Mouse (Mus musculus): ENCODE measurements around the gene Nalcn. TPM values are rescaled to one million over a fixed set of nuclear protein-coding genes. Genes with fewer than 3 reads are reported as not detected.
A peak's percentile ranks its signal among the peaks of the same experiment; 100 is the strongest.

Gene Nalcn
- polyA plus RNA-seq, 1 experiment from 2014 or later = 2.3 TPM

DNA sequence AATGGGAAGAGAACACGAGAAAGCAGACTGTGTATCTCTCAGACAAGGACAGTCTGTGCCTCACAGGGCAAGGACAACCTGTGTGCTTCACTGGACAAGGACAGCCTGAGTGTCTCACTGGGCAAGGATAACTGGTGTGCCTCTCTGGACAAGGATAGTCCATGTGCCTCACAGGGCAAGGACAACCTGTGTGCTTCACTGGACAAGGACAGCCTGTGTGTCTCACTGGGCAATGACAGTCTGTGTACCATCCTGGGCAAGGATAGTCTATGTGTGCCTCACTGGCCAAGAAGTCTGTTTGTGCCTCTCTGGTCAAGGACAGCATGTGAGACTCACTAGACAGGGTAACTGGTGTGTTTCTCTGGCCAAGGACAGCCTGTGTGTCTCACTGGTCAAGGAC, 180.9 kb downstream of the Nalcn start:
- H3K4me2 ChIP-seq (ENCODE audit: low read depth) = no peak overlapping the region
- H3K27ac ChIP-seq (ENCODE audit: low read depth, low read length) = no peak overlapping the region
- DNase-seq (ENCODE audit: low spot score) (no peak), ATAC-seq (ENCODE audit: insufficient read depth, low FRiP score, low TSS enrichment) (no peak)
- H3K4me1 ChIP-seq (ENCODE audit: control insufficient read depth, insufficient read depth, low read length) = no peaks in the 10 kb centered on the region
- WGBS = 87% methylated on average over 1 of the region's 1 CpGs
- no peak overlapping the region for H3K4me3 ChIP-seq (ENCODE audit: low read depth, low read length)
- no peaks in the 10 kb centered on the region for H3K27me3 ChIP-seq (ENCODE audit: control insufficient read depth, insufficient read depth, low read length)
- H3K9ac ChIP-seq (ENCODE audit: low read length) = no peak overlapping the region
- no peaks in the 10 kb centered on the region for H3K36me3 ChIP-seq (ENCODE audit: control insufficient read depth, insufficient read depth, low read length)
- H3K9me3 ChIP-seq (ENCODE audit: control insufficient read depth, low read length) = no peaks in the 10 kb centered on the region

DNA sequence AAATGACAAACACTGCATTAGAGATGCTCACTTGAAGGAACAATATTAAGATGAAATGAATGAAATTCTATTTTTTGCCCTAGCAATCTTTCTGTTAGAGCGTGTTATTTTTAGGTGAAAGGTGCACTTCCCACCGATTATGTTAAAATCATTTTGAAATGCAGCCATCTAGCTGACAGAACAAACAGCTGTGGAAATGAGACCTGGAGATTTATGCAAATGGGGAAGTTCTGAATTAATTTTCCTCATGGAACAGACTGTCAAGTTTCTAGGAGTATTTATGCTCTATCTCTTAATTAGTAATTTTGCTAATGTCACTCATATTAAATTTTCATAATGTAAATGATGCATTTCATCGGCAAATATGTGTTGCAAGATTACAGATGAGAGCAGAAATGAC, 191.4 kb downstream of the Nalcn start:
- no peak overlapping the region for H3K4me3 ChIP-seq (ENCODE audit: low read depth, low read length)
- H3K9me3 ChIP-seq (ENCODE audit: control insufficient read depth, low read length) = no peaks in the 10 kb centered on the region
- WGBS = 87% methylated on average over 3 of the region's 3 CpGs
- no peaks in the 10 kb centered on the region for H3K27me3 ChIP-seq (ENCODE audit: control insufficient read depth, insufficient read depth, low read length)
- H3K4me1 ChIP-seq (ENCODE audit: control insufficient read depth, insufficient read depth, low read length) = no peaks in the 10 kb centered on the region
- no peak overlapping the region for H3K4me2 ChIP-seq (ENCODE audit: low read depth)
- no peak overlapping the region for H3K9ac ChIP-seq (ENCODE audit: low read length)
- no peak for DNase-seq (ENCODE audit: low spot score)
- no peak for ATAC-seq (ENCODE audit: insufficient read depth, low FRiP score, low TSS enrichment)
- H3K27ac ChIP-seq (ENCODE audit: low read depth, low read length) = no peak overlapping the region
- H3K36me3 ChIP-seq (ENCODE audit: control insufficient read depth, insufficient read depth, low read length) = no peaks in the 10 kb centered on the region

GRCm38 (mm10) chr14:123376167-123376855, 250.6 kb downstream of the Nalcn start:
- no peak overlapping the region for H3K9ac ChIP-seq (ENCODE audit: low read length)
- H3K27ac ChIP-seq (ENCODE audit: low read depth, low read length) = no peak overlapping the region
- H3K4me3 ChIP-seq (ENCODE audit: low read depth, low read length) = no peak overlapping the region
- no peak for DNase-seq (ENCODE audit: low spot score)
- no peaks in the 10 kb centered on the region for H3K9me3 ChIP-seq (ENCODE audit: control insufficient read depth, low read length)
- H3K36me3 ChIP-seq (ENCODE audit: control insufficient read depth, insufficient read depth, low read length) = no peaks in the 10 kb centered on the region
- no peaks in the 10 kb centered on the region for H3K27me3 ChIP-seq (ENCODE audit: control insufficient read depth, insufficient read depth, low read length)
- H3K4me1 ChIP-seq (ENCODE audit: control insufficient read depth, insufficient read depth, low read length) = no peaks in the 10 kb centered on the region
- 78% methylated on average over 7 of the region's 7 CpGs for WGBS
- ATAC-seq (ENCODE audit: insufficient read depth, low FRiP score, low TSS enrichment) = no peak
- H3K4me2 ChIP-seq (ENCODE audit: low read depth) = no peak overlapping the region

DNA sequence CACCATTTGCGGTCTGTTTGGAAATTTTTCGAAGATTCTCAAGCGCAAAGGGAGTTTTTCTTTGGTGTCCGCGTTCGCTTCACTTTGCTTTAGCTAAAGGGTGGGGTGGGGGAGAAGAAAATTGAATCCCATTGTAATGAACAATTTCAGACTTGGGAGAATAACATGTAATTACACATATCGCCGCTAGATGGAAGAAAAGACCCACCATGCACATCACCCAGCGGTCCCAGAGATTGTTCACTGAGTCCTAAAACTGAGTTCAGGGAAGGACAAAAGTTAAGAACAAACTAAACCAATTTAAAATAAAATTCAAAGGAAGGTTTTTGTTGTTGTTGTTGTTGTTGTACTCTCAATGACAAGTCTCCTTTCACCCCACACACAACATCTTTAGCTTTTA, 255.4 kb downstream of the Nalcn start:
- ATAC-seq (ENCODE audit: insufficient read depth, low FRiP score, low TSS enrichment) = peak; percentile 80
- Histone ChIP-seq H3K9ac (ENCODE audit: low read length) (no peak overlapping the region), H3K9me3 (ENCODE audit: control insufficient read depth, low read length) (no peaks in the 10 kb centered on the region), H3K4me1 (ENCODE audit: control insufficient read depth, insufficient read depth, low read length) (no peaks in the 10 kb centered on the region), H3K36me3 (ENCODE audit: control insufficient read depth, insufficient read depth, low read length) (no peaks in the 10 kb centered on the region), H3K27ac (ENCODE audit: low read depth, low read length) (no peak overlapping the region), H3K4me3 (ENCODE audit: low read depth, low read length) (no peak overlapping the region), H3K4me2 (ENCODE audit: low read depth) (no peak overlapping the region), H3K27me3 (ENCODE audit: control insufficient read depth, insufficient read depth, low read length) (no peaks in the 10 kb centered on the region)
- 16% methylated on average over 9 of the region's 9 CpGs for WGBS
- peak; percentile 40 for DNase-seq (ENCODE audit: low spot score)

DNA sequence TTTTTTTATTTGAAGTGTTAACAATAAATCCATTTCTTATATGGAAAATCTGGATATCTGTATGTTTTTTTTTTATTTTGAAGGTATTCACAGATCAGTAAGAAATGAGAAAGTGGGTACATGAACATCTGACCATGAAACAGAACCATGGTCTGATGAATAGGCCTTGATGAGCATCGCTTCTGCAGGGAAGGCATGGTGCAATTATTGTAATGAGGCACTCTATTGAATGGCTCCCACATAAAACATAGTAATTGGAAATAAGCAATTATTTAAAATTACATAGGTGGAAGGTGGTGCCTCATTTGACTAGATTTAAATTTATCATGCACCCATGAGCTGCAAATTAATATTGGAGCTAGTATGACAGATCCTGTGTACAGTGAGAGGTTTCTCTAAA, 267.3 kb downstream of the Nalcn start:
- Histone ChIP-seq H3K27ac (ENCODE audit: low read depth, low read length) (no peak overlapping the region), H3K9me3 (ENCODE audit: control insufficient read depth, low read length) (no peaks in the 10 kb centered on the region), H3K36me3 (ENCODE audit: control insufficient read depth, insufficient read depth, low read length) (no peaks in the 10 kb centered on the region), H3K4me1 (ENCODE audit: control insufficient read depth, insufficient read depth, low read length) (no peaks in the 10 kb centered on the region), H3K27me3 (ENCODE audit: control insufficient read depth, insufficient read depth, low read length) (no peaks in the 10 kb centered on the region), H3K4me3 (ENCODE audit: low read depth, low read length) (no peak overlapping the region), H3K9ac (ENCODE audit: low read length) (no peak overlapping the region), H3K4me2 (ENCODE audit: low read depth) (no peak overlapping the region)
- 100% methylated on average over 1 of the region's 1 CpGs for WGBS
- ATAC-seq (ENCODE audit: insufficient read depth, low FRiP score, low TSS enrichment) = no peak
- DNase-seq (ENCODE audit: low spot score) = no peak

DNA sequence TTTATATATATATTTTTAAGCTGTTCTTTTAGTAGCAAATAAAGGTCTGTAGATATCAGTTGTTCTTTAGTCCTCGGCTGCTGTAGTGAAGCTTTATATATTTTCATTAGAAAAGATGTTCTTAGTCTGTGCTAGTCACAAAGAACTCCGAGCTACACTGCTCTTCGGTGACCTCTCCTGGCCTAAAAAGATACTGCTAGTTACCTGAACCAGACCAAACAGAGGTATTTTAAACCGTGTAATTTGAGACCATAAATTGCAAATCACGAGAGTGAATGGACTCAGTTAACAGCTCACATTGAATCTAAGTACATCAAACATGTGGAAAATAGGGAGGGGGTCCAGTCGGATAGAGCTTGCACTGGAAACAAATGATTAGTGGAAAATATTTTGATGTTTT, 274.0 kb downstream of the Nalcn start:
- Histone ChIP-seq H3K9ac (ENCODE audit: low read length) (no peak overlapping the region), H3K4me1 (ENCODE audit: control insufficient read depth, insufficient read depth, low read length) (no peaks in the 10 kb centered on the region), H3K36me3 (ENCODE audit: control insufficient read depth, insufficient read depth, low read length) (no peaks in the 10 kb centered on the region), H3K4me2 (ENCODE audit: low read depth) (no peak overlapping the region), H3K4me3 (ENCODE audit: low read depth, low read length) (no peak overlapping the region), H3K27me3 (ENCODE audit: control insufficient read depth, insufficient read depth, low read length) (no peaks in the 10 kb centered on the region), H3K27ac (ENCODE audit: low read depth, low read length) (no peak overlapping the region), H3K9me3 (ENCODE audit: control insufficient read depth, low read length) (no peaks in the 10 kb centered on the region)
- ATAC-seq (ENCODE audit: insufficient read depth, low FRiP score, low TSS enrichment) = peak; percentile 60; the same call in 1 of the 2 replicates
- peak; percentile 37 for DNase-seq (ENCODE audit: low spot score)
- WGBS = 16% methylated on average over 6 of the region's 6 CpGs

- no peaks in the 10 kb centered on the region for H3K36me3 ChIP-seq (ENCODE audit: control insufficient read depth, insufficient read depth, low read length)
- H3K4me1 ChIP-seq (ENCODE audit: control insufficient read depth, insufficient read depth, low read length) = no peaks in the 10 kb centered on the region
- H3K4me3 ChIP-seq (ENCODE audit: low read depth, low read length) = no peak overlapping the region
- no peaks in the 10 kb centered on the region for H3K27me3 ChIP-seq (ENCODE audit: control insufficient read depth, insufficient read depth, low read length)
- no peak overlapping the region for H3K9ac ChIP-seq (ENCODE audit: low read length)
- ATAC-seq (ENCODE audit: insufficient read depth, low FRiP score, low TSS enrichment) = no peak
- 50% methylated on average over 1 of the region's 1 CpGs for WGBS
- H3K27ac ChIP-seq (ENCODE audit: low read depth, low read length) = no peak overlapping the region
- no peak for DNase-seq (ENCODE audit: low spot score)
- no peak overlapping the region for H3K4me2 ChIP-seq (ENCODE audit: low read depth)
- H3K9me3 ChIP-seq (ENCODE audit: control insufficient read depth, low read length) = no peaks in the 10 kb centered on the region
Observed at GRCm38 (mm10) chr14:123331841-123332240, 295.1 kb downstream of the Nalcn start.

DNA sequence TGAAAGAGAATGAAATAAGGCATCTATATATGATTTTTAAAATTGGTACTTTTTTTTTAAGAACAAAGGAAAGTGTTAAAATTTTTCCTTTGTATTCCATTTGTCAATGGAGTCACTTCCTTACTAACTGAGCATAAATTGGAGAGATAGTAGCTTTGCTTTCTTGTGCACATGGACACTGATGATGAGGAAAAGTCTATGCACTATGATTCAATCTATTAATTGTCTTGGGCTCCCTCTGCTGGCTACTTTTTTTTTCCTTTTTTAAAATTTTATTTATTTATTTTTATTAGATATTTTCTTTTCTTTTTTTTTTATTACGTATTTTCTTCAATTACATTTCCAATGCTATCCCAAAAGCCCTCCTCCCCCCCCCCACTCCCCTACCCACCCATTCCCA, 312.6 kb downstream of the Nalcn start:
- Histone ChIP-seq H3K4me1 (ENCODE audit: control insufficient read depth, insufficient read depth, low read length) (no peaks in the 10 kb centered on the region), H3K27ac (ENCODE audit: low read depth, low read length) (no peak overlapping the region), H3K27me3 (ENCODE audit: control insufficient read depth, insufficient read depth, low read length) (no peaks in the 10 kb centered on the region), H3K9me3 (ENCODE audit: control insufficient read depth, low read length) (no peaks in the 10 kb centered on the region), H3K9ac (ENCODE audit: low read length) (no peak overlapping the region), H3K4me2 (ENCODE audit: low read depth) (no peak overlapping the region), H3K4me3 (ENCODE audit: low read depth, low read length) (no peak overlapping the region), H3K36me3 (ENCODE audit: control insufficient read depth, insufficient read depth, low read length) (no peaks in the 10 kb centered on the region)
- peak; percentile 73; the same call in 1 of the 2 replicates for ATAC-seq (ENCODE audit: insufficient read depth, low FRiP score, low TSS enrichment)
- WGBS = 52% methylated on average over 1 of the region's 1 CpGs
- DNase-seq (ENCODE audit: low spot score) = no peak

DNA sequence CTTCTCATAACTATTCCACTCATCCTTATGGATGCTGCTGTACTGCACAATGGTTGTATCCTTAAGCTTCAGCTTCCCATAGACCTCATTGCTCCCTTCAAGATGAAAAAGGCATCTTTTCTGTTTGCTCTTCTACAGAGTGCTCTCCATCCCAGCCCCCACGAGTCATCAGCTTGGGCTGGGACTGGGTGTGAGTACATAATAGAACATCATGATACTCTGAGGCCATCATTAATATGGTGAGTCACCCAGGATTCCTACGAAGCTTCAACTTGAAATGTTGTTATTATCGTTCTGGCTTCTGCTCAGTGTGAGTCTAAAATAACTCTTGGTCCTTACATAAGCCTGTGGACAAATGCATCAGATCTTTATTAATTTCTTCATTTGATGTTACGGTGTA, 314.6 kb downstream of the Nalcn start:
- WGBS = 83% methylated on average over 4 of the region's 4 CpGs
- no peak overlapping the region for H3K9ac ChIP-seq (ENCODE audit: low read length)
- ATAC-seq (ENCODE audit: insufficient read depth, low FRiP score, low TSS enrichment) = no peak
- DNase-seq (ENCODE audit: low spot score) = no peak
- H3K27ac ChIP-seq (ENCODE audit: low read depth, low read length) = no peak overlapping the region
- no peak overlapping the region for H3K4me3 ChIP-seq (ENCODE audit: low read depth, low read length)
- no peaks in the 10 kb centered on the region for H3K4me1 ChIP-seq (ENCODE audit: control insufficient read depth, insufficient read depth, low read length)
- H3K9me3 ChIP-seq (ENCODE audit: control insufficient read depth, low read length) = no peaks in the 10 kb centered on the region
- H3K27me3 ChIP-seq (ENCODE audit: control insufficient read depth, insufficient read depth, low read length) = no peaks in the 10 kb centered on the region
- H3K4me2 ChIP-seq (ENCODE audit: low read depth) = no peak overlapping the region
- no peaks in the 10 kb centered on the region for H3K36me3 ChIP-seq (ENCODE audit: control insufficient read depth, insufficient read depth, low read length)

All from neural tube, embryonic 11.5 days (tissue).